Mouse (Mus musculus) thymus, adult 2 months (tissue): ENCODE results near the gene Tex19.2.

Experiments used
- CTCF ChIP-seq: fragments of 200-500 bp; IDR thresholded peaks from 2 replicates; pipeline ENCODE4 v1.5.1; 2012; ENCODE audit warnings: mild to moderate bottlenecking, control low read depth, low read length, moderate library complexity, borderline replicate concordance; ENCODE audit not compliant: control insufficient read depth, poor library complexity, insufficient read depth; ENCODE audit errors: extremely low read depth
- POLR2A ChIP-seq: fragments of 200-500 bp; IDR thresholded peaks from 2 replicates; pipeline ENCODE4 v1.6.1; 2012; ENCODE audit warnings: mild to moderate bottlenecking, low read length, control low read depth, moderate library complexity; ENCODE audit not compliant: control insufficient read depth, poor library complexity, insufficient read depth; ENCODE audit errors: extremely low read depth

DNA sequence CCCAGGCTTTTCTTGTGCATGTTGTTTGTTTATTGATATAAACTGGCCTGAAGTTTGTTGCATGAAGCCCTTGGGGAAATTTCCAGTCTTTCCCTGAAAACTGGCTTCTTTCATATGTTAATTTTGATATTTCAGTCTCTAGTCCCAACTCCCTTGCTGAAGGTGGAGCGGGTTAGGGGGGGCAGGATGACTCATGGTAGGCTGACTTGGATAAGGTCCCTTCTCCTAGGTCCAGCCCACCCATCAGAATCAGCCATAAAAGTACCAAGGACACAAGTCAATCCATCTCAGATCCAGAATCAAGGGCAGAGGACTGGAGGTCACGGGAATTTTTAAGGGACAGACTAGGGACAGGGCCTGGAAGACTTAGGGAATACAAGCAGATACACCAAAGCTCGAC lies 7.4 kb downstream of the Tex19.2 start:
- no peak for TF ChIP-seq POLR2A
- TF ChIP-seq CTCF, result no peak
